Mouse (Mus musculus) adrenal gland, postnatal 4 days (tissue): ENCODE measurements at regions not wholly inside any gene's neighbourhood (a gene's known extent, or its start where the extent isn't known, plus 50 kb on each side); places are given as distances from the start of the nearest gene placed in this dataset.

Experiments used
- DNase-seq, 2 experiments: peaks; one replicate each; pipeline ENCODE4 v3.0.0; 2021 to 2022; ENCODE audit warnings: low spot score in 2 of 2, mixed read lengths in 2 of 2

DNA sequence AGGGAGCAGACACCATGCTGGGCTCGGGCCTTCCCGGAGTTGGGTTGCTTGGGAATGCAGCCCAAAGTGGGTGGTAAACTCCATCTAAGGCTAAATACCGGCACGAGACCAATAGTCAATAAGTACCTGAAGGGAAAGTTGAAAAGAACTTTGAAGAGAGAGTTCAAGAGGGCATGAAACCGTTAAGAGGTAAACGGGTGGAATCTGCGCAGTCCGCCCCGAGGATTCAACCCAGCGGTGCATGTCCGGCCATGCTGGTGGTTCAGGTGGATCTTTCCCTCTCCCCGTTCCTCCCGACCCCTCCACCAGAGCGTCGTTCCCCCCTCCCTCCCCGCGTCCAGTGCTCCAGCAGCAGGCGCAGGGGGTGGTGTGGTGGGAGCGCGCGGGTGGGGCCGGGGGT is 179.1 kb upstream of the Arhgef26 start:
- peak; percentile 37 to 41 for DNase-seq

DNA sequence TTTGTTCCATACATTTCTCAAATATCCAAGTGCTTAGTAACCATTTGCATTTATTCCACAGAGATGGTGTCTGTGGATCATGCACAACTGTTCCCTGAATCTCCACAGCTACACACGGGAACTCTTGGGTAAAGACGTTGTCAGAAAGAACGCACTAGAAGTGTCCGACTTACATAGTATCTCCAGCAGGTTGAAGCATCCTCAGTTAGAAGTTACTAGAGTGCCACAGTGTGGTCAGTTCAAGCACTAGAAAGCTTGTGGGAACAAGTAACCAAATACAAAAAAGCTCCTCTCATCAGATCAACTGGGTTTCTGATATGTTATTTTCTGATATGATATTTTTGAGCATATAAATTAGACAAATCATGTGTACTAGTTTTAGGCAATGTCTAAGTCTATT is 167.5 kb upstream of the Arhgef26 start:
- DNase-seq, result no peak

DNA sequence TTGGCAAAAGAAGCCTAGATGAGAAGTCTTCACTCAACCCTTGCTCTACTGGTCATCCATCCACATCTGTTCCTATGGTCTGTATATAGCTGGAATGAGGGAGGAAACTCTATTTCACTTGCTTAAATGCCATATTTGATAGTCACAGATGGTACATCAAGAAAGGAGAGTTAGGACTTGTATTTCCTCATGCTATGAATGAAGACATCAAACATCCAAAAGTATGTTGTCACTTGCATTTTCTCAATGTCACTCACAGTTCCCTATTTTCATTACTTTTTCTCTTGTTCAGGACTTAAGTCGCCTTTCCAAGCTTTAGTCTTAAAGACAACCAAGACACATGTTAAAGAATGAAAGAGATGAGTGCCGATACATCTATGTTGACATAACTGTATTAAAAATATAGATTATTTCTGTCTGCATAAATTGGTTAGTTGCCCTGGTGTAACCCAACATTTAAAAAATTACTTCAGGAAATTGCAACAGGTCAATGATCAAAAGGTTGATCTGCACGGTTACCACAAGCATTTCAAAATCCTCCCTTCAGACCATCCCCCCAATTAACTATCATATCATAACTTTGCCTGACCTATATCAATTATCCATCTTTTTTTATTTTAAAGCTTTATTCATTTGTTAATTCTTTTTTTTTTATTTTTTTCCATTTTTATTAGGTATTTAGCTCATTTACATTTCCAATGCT is 150.2 kb upstream of the Arhgef26 start:
- no peak for DNase-seq

DNA sequence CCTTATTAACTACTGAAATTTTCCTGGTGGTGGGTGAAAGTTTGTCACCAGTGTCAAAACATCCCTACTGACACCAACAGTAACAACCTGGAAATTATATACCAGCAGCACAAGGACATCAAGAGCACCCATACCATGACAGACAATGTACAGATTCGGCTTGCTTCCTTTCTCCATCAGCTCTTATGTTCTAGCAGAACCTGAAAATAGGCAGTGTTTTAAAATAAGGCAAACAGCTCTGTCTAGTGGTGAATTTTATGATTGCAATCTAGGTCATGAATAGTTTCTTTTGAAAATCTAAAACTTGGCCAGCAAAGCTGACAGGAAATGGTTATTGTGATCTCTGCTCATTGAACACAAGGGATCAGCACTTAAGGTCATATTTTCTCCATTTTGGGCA is 145.7 kb upstream of the Arhgef26 start:
- no peak for DNase-seq

DNA sequence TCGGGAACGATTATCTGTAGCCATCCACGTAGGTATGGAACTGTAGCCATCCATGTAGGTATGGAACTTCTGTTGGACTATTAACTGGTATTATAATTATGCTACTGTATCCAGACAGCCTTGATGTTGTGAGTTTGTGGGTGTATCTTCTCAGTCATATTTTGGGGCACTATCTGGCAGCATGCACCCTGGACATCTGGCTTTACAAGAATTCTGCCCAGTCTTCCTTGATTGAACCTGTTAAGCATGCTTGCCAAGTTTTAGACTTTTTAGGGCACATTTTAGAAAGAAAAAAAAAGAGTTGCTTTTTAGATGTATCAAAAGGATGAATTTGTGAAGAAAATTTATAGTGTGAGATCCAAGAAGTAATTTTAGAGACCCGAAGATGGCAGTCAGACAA is 143.7 kb upstream of the Arhgef26 start:
- no peak for DNase-seq

DNA sequence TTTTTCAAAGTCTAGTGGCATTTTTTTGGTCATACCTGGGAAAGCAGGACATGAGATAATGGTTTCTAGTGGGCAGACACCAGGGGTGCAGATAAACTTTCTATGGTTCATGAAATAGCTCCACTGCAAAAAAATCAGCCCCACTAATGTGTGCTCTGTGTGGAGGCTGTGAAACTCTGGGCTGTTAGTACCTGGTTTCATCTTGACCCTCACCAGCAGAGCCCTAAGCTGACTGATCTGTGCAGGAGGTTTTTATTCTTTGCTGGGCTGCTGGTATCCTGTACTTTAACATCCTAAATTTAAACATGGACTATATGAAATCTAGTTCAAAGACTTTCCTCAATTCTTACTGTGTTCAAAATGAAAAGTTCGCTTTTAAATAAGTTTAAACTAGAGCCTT is 141.5 kb upstream of the Arhgef26 start:
- no peak for DNase-seq

DNA sequence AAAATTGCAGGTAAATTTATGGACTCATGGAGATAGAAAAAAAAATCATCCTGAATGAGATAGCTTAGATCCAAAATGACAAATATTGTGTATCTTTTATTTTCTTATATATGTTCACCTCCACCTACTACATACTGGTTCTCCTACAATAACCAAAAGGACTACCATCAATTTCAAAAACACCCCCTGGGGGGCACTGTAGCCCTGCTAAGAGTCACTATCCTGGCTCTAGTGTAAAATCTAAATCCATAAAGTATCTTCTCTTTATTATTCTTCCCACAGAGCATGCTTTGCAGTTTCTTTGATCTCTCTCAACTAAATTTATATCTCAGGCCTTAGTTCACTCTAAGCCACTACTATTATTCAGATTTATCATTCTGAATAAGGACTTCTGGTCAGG is 122.3 kb upstream of the Arhgef26 start:
- DNase-seq, result no peak

DNA sequence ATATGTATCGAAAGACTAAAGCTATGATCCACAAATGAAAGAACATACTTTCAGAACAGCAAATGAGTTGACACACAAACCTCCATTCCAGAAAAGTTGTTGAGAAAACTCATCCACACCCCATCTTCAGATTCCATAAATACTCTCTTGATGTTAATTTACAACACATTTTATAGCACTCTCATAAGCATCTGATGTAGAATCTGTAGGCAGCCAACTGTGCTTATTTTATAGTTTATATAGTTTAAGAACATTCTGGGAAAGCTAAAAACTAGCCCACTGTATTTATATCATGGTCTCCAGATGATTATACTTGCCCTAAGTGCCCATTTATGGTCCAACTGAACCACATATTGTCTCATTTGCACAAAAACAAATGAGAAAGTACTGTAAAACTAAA is 120.8 kb upstream of the Arhgef26 start:
- no peak for DNase-seq

DNA sequence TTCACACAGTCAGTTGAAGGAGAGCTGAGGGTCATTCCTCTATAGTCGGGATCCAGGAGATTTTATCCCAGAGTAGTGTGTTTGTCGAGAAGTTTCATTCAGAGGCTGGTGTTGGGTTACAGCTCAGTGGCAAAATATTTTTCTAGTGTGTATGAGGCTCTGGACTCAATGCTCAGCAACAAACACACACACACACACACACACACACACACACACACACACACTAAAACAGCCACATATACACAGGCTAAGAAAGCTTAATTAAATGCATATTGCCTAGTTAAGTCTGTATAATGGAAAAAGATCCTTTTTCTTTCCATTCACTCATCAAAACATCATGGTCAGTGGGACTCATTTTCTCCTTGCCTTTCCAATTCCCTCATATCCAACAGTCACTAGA is 110.4 kb upstream of the Arhgef26 start:
- DNase-seq, result no peak

DNA sequence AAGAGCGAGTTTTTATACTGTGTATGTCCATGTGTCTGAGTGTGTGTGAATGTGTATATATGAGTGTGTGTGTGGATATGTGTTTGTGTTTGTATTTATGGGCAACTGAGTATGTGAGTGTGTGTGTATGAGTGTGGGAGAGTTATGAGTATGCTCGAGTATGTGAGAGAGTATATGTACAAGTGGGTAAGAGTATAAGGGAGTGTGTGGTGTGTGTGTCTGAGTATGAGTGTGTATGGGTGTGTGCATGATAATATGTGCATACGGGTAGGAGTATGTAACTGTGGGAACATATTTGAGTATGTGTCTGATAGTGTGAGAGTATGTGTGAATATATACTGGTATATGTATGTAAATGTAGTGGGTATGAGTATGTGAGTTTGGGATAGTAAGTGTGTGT is 110.0 kb upstream of the Arhgef26 start:
- no peak for DNase-seq

DNA sequence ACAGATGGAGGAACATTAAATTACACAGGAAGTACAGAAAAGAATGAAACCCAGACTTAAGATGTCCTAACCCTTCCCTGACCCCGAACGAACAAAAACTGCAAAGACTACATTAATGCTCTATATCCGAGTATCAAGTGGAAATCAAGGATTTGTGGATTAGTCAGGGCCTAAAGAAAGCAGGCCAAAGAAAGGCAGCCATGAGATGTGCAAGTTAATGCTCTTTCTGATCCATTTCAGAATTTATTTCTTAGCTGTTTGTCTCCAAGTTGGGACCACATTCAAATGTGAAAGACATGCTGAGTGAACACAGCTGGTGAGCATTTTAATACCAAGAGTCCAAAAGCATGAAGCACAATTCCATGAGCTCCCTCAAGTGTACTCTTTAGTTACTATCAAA is 97.1 kb upstream of the Arhgef26 start:
- DNase-seq, result no peak

DNA sequence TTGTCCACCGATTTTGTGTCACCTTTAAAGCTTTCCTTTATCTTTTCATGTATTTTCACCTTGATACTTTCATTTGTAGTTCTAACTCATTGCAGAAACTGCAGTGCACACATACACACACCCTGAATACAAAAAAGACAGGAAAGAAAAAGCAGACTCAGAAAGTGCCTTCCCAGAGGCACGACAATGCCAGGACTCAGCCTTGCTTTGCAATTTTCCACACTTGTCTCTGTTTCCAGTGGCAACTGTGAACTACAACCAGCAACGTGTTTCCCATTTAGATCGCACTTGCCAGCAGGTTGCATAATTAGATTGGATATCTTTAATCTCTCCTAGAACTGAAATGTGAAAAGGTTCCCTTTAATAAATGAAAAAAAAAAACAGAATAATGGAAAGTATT is 66.4 kb upstream of the Arhgef26 start:
- no peak for DNase-seq

DNA sequence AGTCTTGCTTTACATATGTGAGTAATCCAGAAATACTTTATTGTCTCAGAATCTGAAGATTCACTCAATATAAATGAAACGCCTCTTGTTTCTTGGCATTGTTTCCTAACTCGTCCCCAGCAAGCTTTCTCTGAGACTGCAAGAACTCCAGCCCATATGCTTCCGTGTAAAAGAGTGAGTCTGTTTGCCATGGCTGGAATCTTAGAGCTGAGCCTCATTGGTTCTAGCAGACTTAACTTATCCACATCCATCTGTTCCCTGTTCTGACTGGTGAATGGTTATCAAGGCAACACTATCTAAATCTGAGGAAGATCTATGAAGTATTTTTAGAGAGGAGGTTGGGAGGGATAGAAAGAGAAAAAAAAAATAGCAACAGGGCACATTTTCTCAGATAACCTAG is 59.9 kb upstream of the Arhgef26 start:
- DNase-seq, result no peak

DNA sequence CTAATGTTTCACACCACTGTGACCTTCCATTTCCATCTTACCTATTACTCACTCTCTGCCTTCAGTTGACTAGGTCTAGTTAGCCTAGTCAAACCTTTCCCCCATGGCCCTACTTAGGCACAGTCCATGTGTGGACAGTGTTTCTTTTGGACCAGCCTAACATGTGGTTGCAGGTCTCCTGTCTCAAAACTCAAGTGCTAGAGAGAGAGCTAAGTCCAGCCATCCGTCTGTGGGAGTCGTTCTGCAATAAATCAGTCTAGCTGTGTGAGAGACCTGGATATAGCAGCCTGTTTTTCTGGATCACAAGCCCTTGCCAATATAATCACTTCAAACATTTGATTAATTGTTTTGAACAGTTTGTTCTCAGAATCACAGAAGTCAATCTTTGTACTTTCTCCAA is 57.2 kb upstream of the Arhgef26 start:
- no peak for DNase-seq
